Mouse (Mus musculus): Measurements from ENCODE around the gene Nrbp1. TPM values are rescaled to one million over a fixed set of nuclear protein-coding genes. Genes with fewer than 3 reads are reported as not detected.

Gene Nrbp1
- polyA plus RNA-seq, 3 experiments from 2014 or later: 84.6 to 104 (median 84.9) TPM

DNA sequence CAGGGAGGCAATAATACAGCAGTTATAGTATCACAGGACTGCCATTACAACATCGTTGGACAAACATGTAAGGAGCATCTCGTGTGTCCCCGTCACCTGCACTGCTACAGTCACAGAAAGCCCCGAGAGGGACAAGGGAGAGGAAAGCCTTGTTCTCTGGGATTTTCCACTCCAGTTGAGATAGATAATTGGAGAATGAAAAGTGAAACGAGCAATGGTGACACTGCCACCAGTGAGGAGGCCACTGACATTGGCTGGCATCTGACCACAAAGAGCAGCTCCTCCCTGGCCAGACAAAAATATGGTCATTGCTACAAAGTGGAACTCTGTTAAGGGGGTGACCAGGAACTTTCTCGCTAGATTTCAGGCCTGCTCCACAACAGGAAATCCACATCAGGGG lies 27.0 kb downstream of the Nrbp1 start:
- no peak for ATAC-seq

DNA sequence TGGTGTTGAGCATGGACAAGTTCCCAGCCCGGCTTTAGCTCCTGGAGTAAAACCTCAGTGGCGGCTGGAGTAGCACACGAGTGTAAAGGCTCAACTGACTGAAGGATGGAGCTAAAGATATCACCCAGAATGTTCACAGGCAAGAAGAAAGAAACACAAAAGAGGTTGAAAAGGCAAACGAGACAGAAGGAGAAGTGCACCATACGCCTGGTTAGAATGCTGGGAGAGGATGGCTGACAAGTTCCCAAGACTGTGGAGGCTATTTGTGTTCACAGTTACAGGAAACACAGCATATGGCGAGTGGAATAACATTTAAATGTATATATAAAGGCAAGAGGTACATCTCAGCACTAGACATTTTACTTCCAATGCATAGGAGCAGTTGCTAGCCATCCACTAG lies 32.4 kb downstream of the Nrbp1 start:
- no peak for ATAC-seq

DNA sequence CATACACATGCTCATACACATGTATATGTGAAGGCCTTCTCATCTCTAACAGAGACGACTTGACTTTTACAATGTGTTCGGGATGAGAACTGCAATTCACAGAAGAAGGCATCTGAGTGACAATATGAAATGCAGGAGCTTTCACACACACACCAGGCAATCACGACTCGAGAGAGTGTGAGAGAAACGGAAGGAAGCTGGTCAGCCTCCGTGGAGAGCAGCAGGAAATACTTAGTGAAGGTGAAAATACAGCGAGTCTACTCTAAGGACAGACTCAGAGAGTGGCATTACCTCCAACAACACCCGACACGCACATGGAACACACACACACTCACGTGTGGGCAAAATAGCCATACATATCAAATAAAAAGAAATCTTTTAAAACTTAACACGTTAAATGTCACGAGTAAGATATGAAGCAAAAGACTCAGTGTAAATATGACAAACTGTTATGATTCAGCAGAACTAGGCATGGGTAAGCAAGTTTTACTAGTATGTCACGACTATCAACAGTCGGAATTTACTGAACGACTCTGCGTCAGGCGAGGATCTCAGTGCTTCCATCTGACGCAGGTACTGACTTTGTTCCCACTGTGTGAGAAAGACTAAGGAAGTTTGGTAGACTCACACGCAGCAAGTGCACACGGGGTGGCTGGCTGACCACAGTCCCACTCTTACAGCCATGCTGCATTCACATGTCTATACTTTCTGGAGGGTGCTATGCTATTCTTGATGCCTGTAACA lies 38.8 kb downstream of the Nrbp1 start:
- ATAC-seq: peak; percentile 43

DNA sequence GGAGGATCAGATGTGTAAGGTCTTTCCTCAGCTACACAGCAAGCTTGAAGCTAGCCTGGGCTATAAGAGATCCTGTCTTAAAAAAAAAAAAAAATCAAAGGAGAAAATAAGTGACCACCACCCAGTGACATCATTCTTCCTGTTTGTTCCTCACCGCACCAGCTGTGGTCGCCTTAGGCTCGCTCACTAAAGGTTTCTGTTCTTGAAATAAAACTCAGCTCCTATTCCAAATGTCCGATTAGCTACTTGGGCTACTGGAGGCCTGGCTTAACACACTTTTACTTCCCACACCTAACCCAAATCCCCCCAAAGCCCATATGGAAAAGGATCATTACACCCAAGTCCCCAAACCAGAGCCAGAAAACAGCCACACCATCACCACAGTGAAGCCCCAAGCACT lies 47.6 kb downstream of the Nrbp1 start:
- no peak for ATAC-seq

DNA sequence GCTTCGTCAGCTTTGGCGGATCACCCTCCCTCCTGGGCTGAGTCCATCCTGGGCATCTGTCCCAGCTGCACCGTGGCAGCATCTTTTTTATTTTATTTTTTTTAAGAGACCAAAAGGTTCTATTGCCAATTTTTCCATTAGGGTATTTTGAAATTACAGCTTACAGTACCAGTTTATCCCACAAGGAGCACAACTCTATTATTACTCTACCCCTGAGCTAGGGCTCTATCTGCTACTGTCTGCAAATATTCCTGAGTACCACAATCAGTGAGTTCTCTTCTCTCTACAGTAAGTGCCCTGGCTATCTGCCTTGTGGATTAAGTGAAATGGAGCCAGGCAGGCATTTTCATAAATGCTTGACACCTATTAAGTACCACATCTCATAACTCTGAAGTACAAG lies 48.0 kb downstream of the Nrbp1 start:
- ATAC-seq: no peak

DNA sequence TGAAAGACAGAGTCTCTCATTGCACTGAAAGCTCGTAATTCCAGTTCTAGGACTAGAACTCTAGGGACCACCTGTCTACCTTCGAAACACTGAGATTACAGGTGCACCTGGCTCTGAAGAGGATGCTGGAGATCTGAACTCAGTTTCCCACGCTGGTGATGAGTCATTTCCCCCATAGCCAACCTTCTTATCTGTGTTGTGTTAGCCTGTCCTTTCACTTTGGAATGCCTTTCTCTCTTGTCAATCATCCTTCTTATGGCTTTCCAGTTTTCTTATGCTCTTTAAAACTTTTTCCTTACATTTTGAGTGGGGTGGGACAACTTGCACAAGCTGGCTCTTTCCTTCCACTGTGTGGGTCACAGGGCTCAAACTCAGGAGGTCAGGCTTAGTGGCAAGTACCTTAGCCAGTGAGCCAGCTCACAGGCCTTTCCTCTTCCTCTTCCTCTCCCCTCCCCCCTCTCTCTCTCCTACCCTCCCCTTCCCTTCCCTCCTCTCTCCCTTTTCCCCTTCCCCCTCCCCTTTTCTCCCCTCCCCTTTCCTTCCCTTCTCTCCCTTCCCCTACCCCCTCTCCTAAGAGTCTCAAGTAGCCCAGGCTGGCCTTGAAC lies 49.1 kb downstream of the Nrbp1 start:
- ATAC-seq: no peak

DNA sequence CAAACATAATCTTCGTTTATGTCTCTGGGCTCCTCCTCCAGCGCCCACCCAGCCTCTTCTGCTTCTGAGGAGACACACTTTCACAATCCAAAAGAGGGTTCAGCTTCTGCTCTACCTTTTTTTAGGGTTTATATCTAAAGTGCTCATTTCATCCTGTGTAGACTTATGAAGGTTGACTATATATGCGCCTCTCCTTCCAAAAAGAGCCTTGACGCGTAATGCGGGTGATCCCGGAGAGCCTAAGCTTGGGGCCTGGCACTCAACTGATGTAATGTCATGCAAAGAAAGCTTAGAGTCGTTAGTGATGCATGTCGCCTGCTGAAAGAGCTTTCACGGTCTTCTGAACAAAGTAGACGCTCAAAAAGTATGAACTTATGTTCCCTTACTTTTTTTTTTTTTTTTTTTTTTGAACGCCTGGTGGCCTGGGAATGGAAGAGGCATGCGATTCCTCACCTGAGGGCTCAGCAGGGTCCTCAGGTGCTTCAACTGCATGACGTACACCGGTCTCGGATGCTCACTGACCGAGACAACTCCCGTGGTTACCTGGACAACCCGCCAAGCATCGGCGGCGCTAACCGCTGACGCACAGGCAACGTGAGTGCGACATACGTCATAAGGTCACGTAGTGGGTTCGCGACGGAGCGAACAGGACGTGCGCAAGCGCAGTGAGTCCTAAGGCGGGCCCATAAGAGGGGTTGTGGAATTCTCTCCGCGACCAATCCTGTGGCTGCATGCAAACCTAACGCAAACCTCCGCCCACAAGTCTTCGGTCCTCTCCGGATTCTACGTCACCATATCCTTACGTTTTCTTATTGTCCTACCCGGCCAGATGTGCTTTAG lies 50.1 kb downstream of the Nrbp1 start, which contains the start of gene Ift172:
Gene Ift172, minus strand, starts transcription at position 596 of the 840 bp plus-strand sequence.
- peak; percentile 96 for ATAC-seq

DNA sequence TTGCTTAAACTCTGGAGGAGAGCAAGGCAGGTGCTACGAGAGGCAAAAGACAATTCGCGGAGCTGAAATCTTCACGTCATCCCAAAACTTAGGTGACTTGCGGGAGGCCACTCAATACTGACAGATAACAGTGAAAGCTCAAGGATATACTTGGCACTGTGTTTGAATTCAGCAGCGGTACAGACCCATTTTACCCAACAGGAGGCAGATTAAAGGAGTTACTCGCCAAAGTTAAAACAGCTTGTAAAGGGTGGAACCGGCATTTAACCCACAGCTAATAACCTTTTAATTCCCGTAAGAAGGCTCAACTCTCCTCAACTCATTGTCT lies 50.7 kb downstream of the Nrbp1 start:
- no peak for ATAC-seq

DNA sequence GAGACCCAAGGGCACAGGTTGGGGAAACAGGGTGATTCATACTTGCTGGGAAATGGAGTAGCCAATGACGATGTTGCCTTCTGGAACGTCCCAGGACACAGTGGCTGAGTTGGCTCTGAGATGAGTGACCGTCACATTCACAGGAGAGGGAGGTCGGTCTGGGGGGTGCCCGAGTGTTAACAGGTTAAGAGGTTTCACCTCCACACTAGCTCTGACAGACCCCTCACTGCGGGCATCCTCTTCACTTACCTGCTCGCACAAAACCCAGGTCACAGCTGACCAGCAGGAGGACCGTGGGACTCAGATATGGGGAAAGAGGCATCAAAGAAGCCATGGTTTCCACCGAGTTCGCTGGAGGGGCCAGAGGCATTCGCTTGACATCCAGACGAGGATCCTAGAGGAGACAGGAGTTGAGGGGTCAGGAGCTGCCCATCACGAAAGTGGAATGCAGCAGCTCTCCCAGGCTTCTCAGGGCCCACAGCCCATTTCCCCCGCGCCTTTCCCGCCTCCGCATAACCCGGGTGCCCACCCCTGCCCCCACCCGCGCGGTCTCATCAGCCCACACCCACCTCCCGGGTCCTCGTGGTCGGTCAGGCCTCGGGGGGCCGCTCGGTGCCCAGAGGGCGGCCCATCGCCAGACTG lies 54.4 kb downstream of the Nrbp1 start:
- no peak for ATAC-seq

DNA sequence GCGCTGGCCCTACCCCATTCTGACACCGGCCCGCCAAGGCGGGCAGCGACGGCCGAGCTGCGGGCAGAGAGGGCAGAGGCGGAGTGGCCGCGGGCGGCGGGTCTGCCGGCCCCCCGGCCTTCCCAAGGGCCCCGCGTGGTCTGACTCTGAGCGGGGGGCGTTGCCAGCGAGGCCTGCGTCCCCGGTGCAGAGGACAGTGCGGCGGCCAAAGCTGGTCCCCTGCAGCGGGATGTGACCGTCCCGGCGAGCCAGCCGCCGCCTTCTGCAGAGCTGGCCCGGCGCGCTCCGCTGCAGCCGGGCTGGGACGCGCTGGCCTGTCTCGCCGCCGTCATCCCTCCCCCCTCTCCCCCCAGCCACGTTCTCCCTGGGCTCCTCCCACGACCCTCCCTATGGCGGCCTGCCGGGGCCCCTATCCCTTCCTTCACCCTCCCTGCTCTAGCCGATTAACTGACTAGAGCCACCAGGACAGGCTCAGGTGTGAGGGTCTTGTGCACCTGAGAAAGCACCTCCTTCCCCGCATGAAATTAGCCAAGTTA lies 55.0 kb downstream of the Nrbp1 start, which contains the start of gene Fndc4:
Gene Fndc4, minus strand, starts transcription at position 475 of the 536 bp plus-strand sequence.
- no peak for ATAC-seq

DNA sequence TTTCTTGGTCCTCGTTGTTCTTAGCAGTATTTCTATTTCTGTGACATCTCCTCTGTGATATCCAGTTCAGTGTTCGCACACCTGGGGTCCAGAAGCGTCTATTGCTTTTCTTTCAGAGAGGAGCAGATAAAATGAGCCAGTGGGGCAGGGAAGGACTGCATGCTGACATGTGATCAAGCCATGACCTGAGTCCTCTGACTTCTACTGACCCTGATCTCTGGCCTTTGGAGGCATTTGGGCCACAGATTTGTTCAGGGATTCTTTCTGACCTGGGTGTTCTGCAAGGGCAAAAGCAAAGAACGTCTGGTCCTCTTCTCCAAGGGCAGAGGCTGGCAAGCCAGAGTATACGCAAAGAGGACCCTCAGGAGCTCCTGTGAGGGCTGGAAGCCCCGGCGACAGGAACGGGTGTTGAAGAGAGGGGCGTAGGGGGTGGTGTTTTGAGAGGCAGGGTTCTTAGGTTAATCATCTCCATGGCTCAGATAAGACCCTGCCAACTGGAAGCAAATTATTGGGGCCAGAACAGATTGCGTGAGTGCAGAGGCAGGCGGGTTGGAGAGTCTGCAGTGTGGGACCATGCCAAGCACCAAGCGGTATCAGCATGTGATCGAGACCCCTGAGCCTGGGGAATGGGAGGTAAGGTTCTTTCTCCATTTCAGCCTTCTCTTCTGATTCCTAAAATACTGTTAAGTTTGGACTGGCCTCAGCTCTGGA lies 56.5 kb downstream of the Nrbp1 start, which contains the start of gene Gckr:
Gene Gckr, plus strand, starts transcription at position 397 of the 711 bp plus-strand sequence.
- no peak for ATAC-seq

DNA sequence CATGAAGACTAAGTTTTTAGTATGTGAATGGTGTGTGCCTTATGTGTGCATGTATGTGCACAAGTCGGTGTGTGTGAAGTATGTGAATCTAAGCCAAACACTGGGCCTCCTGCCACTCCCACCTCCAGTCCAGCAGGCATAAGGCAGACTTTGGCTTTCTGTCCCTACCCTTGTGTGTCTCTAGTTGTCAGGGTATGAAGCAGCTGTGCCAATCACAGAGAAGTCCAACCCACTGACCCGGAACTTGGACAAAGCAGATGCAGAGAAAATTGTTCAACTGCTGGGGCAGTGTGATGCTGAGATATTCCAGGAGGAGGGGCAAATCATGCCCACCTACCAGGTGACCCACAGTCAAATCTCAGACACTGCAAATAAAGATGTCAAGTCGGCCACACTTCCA lies 57.3 kb downstream of the Nrbp1 start:
- ATAC-seq: no peak

DNA sequence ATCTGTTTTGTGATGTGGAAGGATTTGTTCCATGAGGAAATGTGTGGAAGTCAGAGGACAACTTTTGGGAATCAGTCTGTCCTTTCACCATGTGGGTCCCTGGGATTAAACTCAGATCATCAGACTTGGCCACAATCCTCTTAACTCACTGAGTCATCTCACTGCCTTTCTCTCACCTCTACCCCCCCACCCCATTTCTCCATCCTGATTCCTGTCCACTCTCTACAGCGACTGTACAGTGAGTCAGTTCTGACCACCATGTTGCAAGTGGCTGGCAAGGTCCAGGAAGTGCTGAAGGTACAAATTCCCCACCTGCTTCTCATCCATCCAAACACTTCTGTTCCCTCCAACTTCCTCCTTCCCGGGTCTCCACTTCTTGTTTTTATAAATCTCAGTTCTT lies 57.8 kb downstream of the Nrbp1 start:
- no peak for ATAC-seq

Other genes with a start within 250 kb of the Nrbp1 start
- gene Atraid, start 192.6 kb upstream of the Nrbp1 start, polyA plus RNA-seq (2017; shearing (Covaris generic)): 10 to 100 TPM; 61.6 to 98.6 (median 81.7) TPM
- 1 to 10 TPM; 4.9 to 7.0 (median 4.9) TPM for gene Slc5a6, start 191.9 kb upstream of the Nrbp1 start, polyA plus RNA-seq (2017; shearing (Covaris generic))
- gene Cad, start 186.1 kb upstream of the Nrbp1 start, polyA plus RNA-seq (2017; shearing (Covaris generic)): 10 to 100 TPM in 1 of 3 experiments, 1 to 10 TPM in 2; 5.4 to 11.8 (median 7.8) TPM
- not detected for gene Dnajc5g, start 134.6 kb upstream of the Nrbp1 start, polyA plus RNA-seq (2017; shearing (Covaris generic))
- under 1 TPM in 2 of 3 experiments, not detected in 1; 0.45 to 0.57 TPM for gene Slc30a3, start 132.6 kb upstream of the Nrbp1 start, polyA plus RNA-seq (2017; shearing (Covaris generic))
- not detected for gene Trim54, start 124.2 kb upstream of the Nrbp1 start, polyA plus RNA-seq (2017; shearing (Covaris generic))
- not detected for gene Ucn, start 102.0 kb upstream of the Nrbp1 start, polyA plus RNA-seq (2017; shearing (Covaris generic))
- gene Mpv17, start 86.6 kb upstream of the Nrbp1 start, polyA plus RNA-seq (2017; shearing (Covaris generic)): 10 to 100 TPM; 40.8 to 67.2 (median 64.2) TPM
- 1 to 10 TPM in 1 of 3 experiments, under 1 TPM in 2; 0.19 to 3.2 (median 0.29) TPM for gene Gm29609, start 61.0 kb upstream of the Nrbp1 start, polyA plus RNA-seq (2017; shearing (Covaris generic))
- gene Gtf3c2, start 60.7 kb upstream of the Nrbp1 start, polyA plus RNA-seq (2017; shearing (Covaris generic)): 100 to 1,000 TPM in 1 of 3 experiments, 10 to 100 TPM in 2; 61.8 to 103 (median 81.3) TPM
- gene Snx17, start 47.6 kb upstream of the Nrbp1 start, polyA plus RNA-seq (2017; shearing (Covaris generic)): 100 to 1,000 TPM in 2 of 3 experiments, 10 to 100 TPM in 1; 96.4 to 122 (median 119) TPM
- 10 to 100 TPM; 38.7 to 45.8 (median 44.4) TPM for gene Eif2b4, start 47.4 kb upstream of the Nrbp1 start, polyA plus RNA-seq (2017; shearing (Covaris generic))
- gene Zfp513, start 38.6 kb upstream of the Nrbp1 start, polyA plus RNA-seq (2017; shearing (Covaris generic)): 1 to 10 TPM; 3.5 to 6.1 (median 5.4) TPM
- gene Ppm1g, start 20.2 kb upstream of the Nrbp1 start, polyA plus RNA-seq (2017; shearing (Covaris generic)): 10 to 100 TPM; 38.5 to 63.1 (median 49.7) TPM
- gene Gm9970, start 368 bp downstream of the Nrbp1 start, polyA plus RNA-seq (2017; shearing (Covaris generic)): not detected
- gene Krtcap3, start 10.8 kb downstream of the Nrbp1 start, polyA plus RNA-seq (2017; shearing (Covaris generic)): 10 to 100 TPM; 25.8 to 27.7 (median 26.9) TPM
- 1 to 10 TPM; 3.3 to 4.4 (median 4.3) TPM for gene Ift172, start 50.3 kb downstream of the Nrbp1 start, polyA plus RNA-seq (2017; shearing (Covaris generic))
- gene Fndc4, start 55.2 kb downstream of the Nrbp1 start, polyA plus RNA-seq (2017; shearing (Covaris generic)): not detected
- under 1 TPM in 2 of 3 experiments, not detected in 1; 0.15 to 0.48 TPM for gene Gckr, start 56.6 kb downstream of the Nrbp1 start, polyA plus RNA-seq (2017; shearing (Covaris generic))
- 10 to 100 TPM; 24.3 to 48.9 (median 45.0) TPM for gene Zfp512, start 211.6 kb downstream of the Nrbp1 start, polyA plus RNA-seq (2017; shearing (Covaris generic))
- under 1 TPM in 1 of 3 experiments, not detected in 2; 0.28 TPM for gene 4930548H24Rik, start 244.9 kb downstream of the Nrbp1 start, polyA plus RNA-seq (2017; shearing (Covaris generic))